ENCODE assay signal across 14 mouse cellular contexts in the genomic region with DNA sequence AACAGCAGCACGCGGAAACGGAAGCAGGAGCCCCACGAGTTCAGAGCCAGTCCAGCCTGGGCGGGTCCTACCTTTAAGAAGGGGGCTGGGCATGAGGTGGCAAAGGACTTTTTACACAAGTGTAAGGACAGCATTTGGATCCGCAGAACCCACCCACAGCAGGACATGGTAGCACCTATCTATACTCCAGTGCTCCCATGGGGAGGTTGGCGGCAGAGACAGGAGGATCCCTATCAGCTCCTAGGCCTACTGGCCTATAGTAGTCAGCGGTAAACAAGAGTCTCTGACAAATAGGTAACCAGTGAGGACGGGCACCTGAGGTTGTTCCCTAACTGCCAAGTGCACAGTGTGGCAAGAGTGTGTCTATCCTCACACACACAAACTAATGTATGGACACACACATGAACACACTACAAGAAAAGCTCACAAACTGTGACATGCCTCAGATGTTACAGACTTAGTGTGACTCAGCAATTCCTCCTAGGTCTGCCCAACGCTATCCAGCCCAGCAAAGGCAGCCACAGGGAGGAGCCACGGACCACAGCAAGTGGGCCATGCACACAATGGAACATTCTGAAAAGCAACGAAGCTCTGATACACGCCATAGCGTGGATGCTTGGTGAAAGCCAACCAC. TPM values are rescaled to one million over a fixed set of nuclear protein-coding genes. Genes with fewer than 3 reads are reported as not detected.
DNase-seq lines count a peak whose midpoint lies in the region; ATAC-seq and TF ChIP-seq lines count a peak whose summit lies in the region.
"Had no signal": no experiment of that assay in that cellular context is flagged by ENCODE, and none has a peak within 500 bp of the region (broad histone marks: within the 10 kb centered on the region; RNA-seq: fewer than 3 reads in every experiment).

No protein-coding gene starts in this region.

- no peak for TF ChIP-seq CTCF in G1E (IDR thresholded peaks at IDR 0.05; ENCODE audit: low read depth, low read length)

- WGBS in kidney, embryonic 15.5 days, result 85% methylated on average over 14 of the region's 14 CpGs
- 89% methylated on average over 14 of the region's 14 CpGs for WGBS in forebrain, embryonic 16.5 days

- H3K9me3 ChIP-seq in kidney, embryonic 15.5 days (replicated peaks), result no peaks in the 10 kb centered on the region
- H3K9me3 ChIP-seq in G1E (replicated peaks), result no peaks in the 10 kb centered on the region
- no peaks in the 10 kb centered on the region for H3K9me3 ChIP-seq in megakaryocyte, embryonic 14.5 days
- H3K9me3 ChIP-seq in forebrain, embryonic 16.5 days (ENCODE audit: control insufficient read depth, low read length), result no peaks in the 10 kb centered on the region
- H3K9me3 ChIP-seq: lung, embryonic 15.5 days had no signal

- no peak overlapping the region for H3K9ac ChIP-seq in kidney, embryonic 15.5 days
- no peak overlapping the region for H3K9ac ChIP-seq in forebrain, embryonic 16.5 days (replicated peaks; ENCODE audit: low read depth, low read length)
- H3K9ac ChIP-seq: lung, embryonic 15.5 days had no signal

- H3K36me3 ChIP-seq in kidney, embryonic 15.5 days, result peaks cover 95% of the 10 kb centered on the region
- peaks cover 93% of the 10 kb centered on the region for H3K36me3 ChIP-seq in G1E (replicated peaks)
- H3K36me3 ChIP-seq in megakaryocyte, embryonic 14.5 days (replicated peaks; ENCODE audit: low read length), result peaks cover 90% of the 10 kb centered on the region
- peaks cover 45% of the 10 kb centered on the region for H3K36me3 ChIP-seq in forebrain, embryonic 16.5 days (ENCODE audit: control insufficient read depth, insufficient read depth)

- H3K4me3 ChIP-seq in kidney, embryonic 15.5 days (replicated peaks), result no peak overlapping the region
- H3K4me3 ChIP-seq in G1E (ENCODE audit: low read depth, low read length), result peak overlapping the region; percentile 52; the same call in 1 of the 2 replicates
- peak overlapping the region; percentile 70 for H3K4me3 ChIP-seq in megakaryocyte, embryonic 14.5 days (replicated peaks)
- no peak overlapping the region for H3K4me3 ChIP-seq in forebrain, embryonic 16.5 days (replicated peaks; ENCODE audit: low read length)
- H3K4me3 ChIP-seq: lung, embryonic 15.5 days had no signal

- no peak overlapping the region for H3K27ac ChIP-seq in kidney, embryonic 15.5 days
- H3K27ac ChIP-seq in forebrain, embryonic 16.5 days (ENCODE audit: low read length), result no peak overlapping the region
- H3K27ac ChIP-seq: lung, embryonic 15.5 days had no signal

- no peak for DNase-seq in kidney, postnatal 36 days
- peak; percentile 95 for DNase-seq in G1E (ENCODE audit: low spot score)
- DNase-seq in layer of hippocampus, adult 11-12 months (ENCODE audit: low spot score), result no peak
- no peak for DNase-seq in cerebellum, adult 9-10 months
- DNase-seq: cerebellum, adult 8-10 months; right cerebral cortex, adult 18-20 months; thymus, adult 18-20 months had no signal

- no peak overlapping the region for H3K4me2 ChIP-seq in kidney, embryonic 15.5 days
- no peak overlapping the region for H3K4me2 ChIP-seq in forebrain, embryonic 16.5 days (ENCODE audit: low read length)
- H3K4me2 ChIP-seq: lung, embryonic 15.5 days had no signal

- ATAC-seq in kidney, embryonic 15.5 days (replicated peaks; ENCODE audit: low FRiP score), result peak; percentile 29; the same call in 1 of the 2 replicates
- ATAC-seq in G1E (ENCODE audit: extremely low read depth, insufficient number of reproducible peaks, low FRiP score, poor library complexity, severe bottlenecking), result peak; percentile 88
- peak; percentile 90 for ATAC-seq in erythroblast, adult 5-6 weeks (replicated peaks; ENCODE audit: low FRiP score, poor library complexity, severe bottlenecking)
- ATAC-seq in forebrain, embryonic 16.5 days, result no peak

- no peaks in the 10 kb centered on the region for H3K4me1 ChIP-seq in kidney, embryonic 15.5 days
- H3K4me1 ChIP-seq in G1E (ENCODE audit: insufficient read depth, low read depth, low read length), result peaks cover 31% of the 10 kb centered on the region
- peaks cover 59% of the 10 kb centered on the region for H3K4me1 ChIP-seq in megakaryocyte, embryonic 14.5 days
- no peaks in the 10 kb centered on the region for H3K4me1 ChIP-seq in forebrain, embryonic 16.5 days (replicated peaks; ENCODE audit: control insufficient read depth, insufficient read depth, low read length)
- H3K4me1 ChIP-seq: lung, embryonic 15.5 days had no signal

- no peaks in the 10 kb centered on the region for H3K27me3 ChIP-seq in kidney, embryonic 15.5 days
- no peaks in the 10 kb centered on the region for H3K27me3 ChIP-seq in G1E (ENCODE audit: insufficient read depth, low read length)
- H3K27me3 ChIP-seq in megakaryocyte, embryonic 14.5 days (replicated peaks), result peaks cover 2% of the 10 kb centered on the region
- H3K27me3 ChIP-seq in forebrain, embryonic 16.5 days (replicated peaks; ENCODE audit: control insufficient read depth, insufficient read depth, low read length), result no peaks in the 10 kb centered on the region
- H3K27me3 ChIP-seq: lung, embryonic 15.5 days had no signal

RNA-seq across cellular contexts. Expression of gene Tsc2, which starts 14.8 kb away (rescaled TPM):
- polyA plus RNA-seq in kidney, embryonic 15.5 days (2015; fragmentation: Nextera tagmentation; extraction: Ambion mirVana), result 60.8 and 71.0 TPM in 2 replicates
- total RNA-seq in G1E (2014; fragmentation: Nextera tagmentation) (114 and 146 TPM in 2 replicates), G1E (2017) (38.0 and 39.7 TPM in 2 replicates)
- polyA plus RNA-seq in G1E (2012), result 66.5 and 77.5 TPM in 2 replicates
- total RNA-seq in erythroblast, adult 5-6 weeks (2015; ENCODE audit: low replicate concordance), result 16.3 and 75.9 TPM in 2 replicates
- total RNA-seq in erythroblast, adult 5-6 weeks (2017; ENCODE audit: low replicate concordance), result 8.6 and 9.0 TPM in 2 replicates
- 26.7 and 30.6 TPM in 2 replicates for polyA plus RNA-seq in megakaryocyte, embryonic 14.5 days (2012; ENCODE audit: insufficient read depth, low replicate concordance)
- 80.4 and 86.8 TPM in 2 replicates for polyA plus RNA-seq in forebrain, embryonic 16.5 days (2015; fragmentation: Nextera tagmentation; extraction: Ambion mirVana)

RNA-seq across cellular contexts. Expression of gene Nthl1, which starts 14.8 kb away (rescaled TPM):
- polyA plus RNA-seq in kidney, embryonic 15.5 days (2015; fragmentation: Nextera tagmentation; extraction: Ambion mirVana), result 20.0 and 20.6 TPM in 2 replicates
- 3.8 and 9.1 TPM in 2 replicates for total RNA-seq in G1E (2014; fragmentation: Nextera tagmentation)
- total RNA-seq in G1E (2017), result 9.8 and 16.9 TPM in 2 replicates
- polyA plus RNA-seq in G1E (2012), result 17.8 and 21.5 TPM in 2 replicates
- 1.0 TPM in 1 of 2 replicates, not detected in the other for total RNA-seq in erythroblast, adult 5-6 weeks (2015; ENCODE audit: low replicate concordance)
- total RNA-seq in erythroblast, adult 5-6 weeks (2017; ENCODE audit: low replicate concordance), result 0.56 and 0.85 TPM in 2 replicates
- polyA plus RNA-seq in megakaryocyte, embryonic 14.5 days (2012; ENCODE audit: insufficient read depth, low replicate concordance), result 8.2 TPM in 1 of 2 replicates, not detected in the other
- 13.4 and 14.4 TPM in 2 replicates for polyA plus RNA-seq in forebrain, embryonic 16.5 days (2015; fragmentation: Nextera tagmentation; extraction: Ambion mirVana)

RNA-seq across cellular contexts. Expression of gene Slc9a3r2, which starts 32.4 kb away (rescaled TPM):
- 101 and 106 TPM in 2 replicates for polyA plus RNA-seq in kidney, embryonic 15.5 days (2015; fragmentation: Nextera tagmentation; extraction: Ambion mirVana)
- total RNA-seq in G1E (2014; fragmentation: Nextera tagmentation) (not detected in 2 replicates), G1E (2017) (0.16 TPM in 1 of 2 replicates, not detected in the other)
- polyA plus RNA-seq in G1E (2012), result 0.03 and 0.07 TPM in 2 replicates
- total RNA-seq in erythroblast, adult 5-6 weeks (2015; ENCODE audit: low replicate concordance), result 0.38 TPM in 1 of 2 replicates, not detected in the other
- 0.56 and 1.8 TPM in 2 replicates for total RNA-seq in erythroblast, adult 5-6 weeks (2017; ENCODE audit: low replicate concordance)
- polyA plus RNA-seq in megakaryocyte, embryonic 14.5 days (2012; ENCODE audit: insufficient read depth, low replicate concordance), result 0.85 TPM in 1 of 2 replicates, not detected in the other
- polyA plus RNA-seq in forebrain, embryonic 16.5 days (2015; fragmentation: Nextera tagmentation; extraction: Ambion mirVana), result 28.1 and 31.2 TPM in 2 replicates

RNA-seq across cellular contexts. Expression of gene Npw, which starts 40.6 kb away (rescaled TPM):
- 0.35 and 0.43 TPM in 2 replicates for polyA plus RNA-seq in kidney, embryonic 15.5 days (2015; fragmentation: Nextera tagmentation; extraction: Ambion mirVana)
- total RNA-seq in G1E (2014; fragmentation: Nextera tagmentation) (not detected in 2 replicates), G1E (2017) (not detected in 2 replicates)
- not detected in 2 replicates for polyA plus RNA-seq in G1E (2012)
- not detected in 2 replicates for total RNA-seq in erythroblast, adult 5-6 weeks (2015; ENCODE audit: low replicate concordance)
- not detected in 2 replicates for total RNA-seq in erythroblast, adult 5-6 weeks (2017; ENCODE audit: low replicate concordance)
- 1.1 TPM in 1 of 2 replicates, not detected in the other for polyA plus RNA-seq in megakaryocyte, embryonic 14.5 days (2012; ENCODE audit: insufficient read depth, low replicate concordance)
- polyA plus RNA-seq in forebrain, embryonic 16.5 days (2015; fragmentation: Nextera tagmentation; extraction: Ambion mirVana), result not detected in 2 replicates
- total RNA-seq: heart, postnatal 10 days had no signal
- polyA plus RNA-seq: large intestine, adult 2 months had no signal

RNA-seq across cellular contexts. Expression of gene Zfp598, which starts 51.8 kb away (rescaled TPM):
- 23.9 and 27.6 TPM in 2 replicates for polyA plus RNA-seq in kidney, embryonic 15.5 days (2015; fragmentation: Nextera tagmentation; extraction: Ambion mirVana)
- total RNA-seq in G1E (2014; fragmentation: Nextera tagmentation), result 55.9 and 59.1 TPM in 2 replicates
- 11.2 and 12.0 TPM in 2 replicates for total RNA-seq in G1E (2017)
- polyA plus RNA-seq in G1E (2012), result 86.4 and 99.2 TPM in 2 replicates
- total RNA-seq in erythroblast, adult 5-6 weeks (2015; ENCODE audit: low replicate concordance), result 3.7 and 7.9 TPM in 2 replicates
- 4.0 and 4.3 TPM in 2 replicates for total RNA-seq in erythroblast, adult 5-6 weeks (2017; ENCODE audit: low replicate concordance)
- 45.3 and 55.8 TPM in 2 replicates for polyA plus RNA-seq in megakaryocyte, embryonic 14.5 days (2012; ENCODE audit: insufficient read depth, low replicate concordance)
- polyA plus RNA-seq in forebrain, embryonic 16.5 days (2015; fragmentation: Nextera tagmentation; extraction: Ambion mirVana), result 17.9 and 22.0 TPM in 2 replicates

Comparison
In these comparisons a context has a peak if more than half of its experiments do, and no peak if none do; other contexts are left out.
1. H3K4me3 ChIP-seq: peak in G1E (single experiment) and megakaryocyte, embryonic 14.5 days (single experiment); none in kidney, embryonic 15.5 days (single experiment) and forebrain, embryonic 16.5 days (single experiment).
2. RNA of gene Slc9a3r2, which starts 32.4 kb away (polyA plus RNA-seq): 101 to 106 TPM in kidney, embryonic 15.5 days and 28.1 to 31.2 TPM in forebrain, embryonic 16.5 days; 0.85 TPM in megakaryocyte, embryonic 14.5 days and 0.03 to 0.07 TPM in G1E; every median in the first group is over 10 times any median in the second.